Mouse (Mus musculus) hindbrain, postnatal 0 days (tissue): ENCODE measurements at regions not wholly inside any gene's neighbourhood (a gene's known extent, or its start where the extent isn't known, plus 50 kb on each side); places are given as distances from the start of the nearest gene placed in this dataset.

Source experiments
- ATAC-seq: fragments of 200-750 bp; cut with Nextera tagmentation; 2 replicates; pipeline ENCODE4 v1.8.0; 2017; ENCODE audit warnings: mild to moderate bottlenecking, moderate TSS enrichment, moderate library complexity
- DNase-seq: peaks from one replicate; pipeline ENCODE4 v3.0.0-alpha.2; 2015; ENCODE audit warnings: low spot score
- H3K27ac ChIP-seq: fragments of 300-500 bp; sonication (generic); 2 replicates; pipeline ENCODE4 v1.5.1; 2014; ENCODE audit warnings: mild to moderate bottlenecking
- H3K27me3 ChIP-seq: fragments of 300-500 bp; sonication (generic); 2 replicates; pipeline ENCODE4 v1.6.1; 2014; ENCODE audit warnings: low read length, mixed read lengths; ENCODE audit not compliant: insufficient read depth
- H3K36me3 ChIP-seq: fragments of 300-500 bp; sonication (generic); 2 replicates; pipeline ENCODE4 v1.6.1; 2014; ENCODE audit warnings: low read length, mixed read lengths; ENCODE audit not compliant: insufficient read depth
- H3K4me1 ChIP-seq: fragments of 300-500 bp; sonication (generic); 2 replicates; pipeline ENCODE4 v1.6.1; 2014; ENCODE audit warnings: antibody characterized with exemption, low read length, mixed read lengths; ENCODE audit not compliant: insufficient read depth
- H3K4me2 ChIP-seq: fragments of 300-500 bp; sonication (generic); 2 replicates; pipeline ENCODE4 v1.6.1; 2014; ENCODE audit warnings: low read depth, mild to moderate bottlenecking, low read length, moderate library complexity, mixed read lengths
- H3K4me3 ChIP-seq: fragments of 300-500 bp; sonication (generic); 2 replicates; pipeline ENCODE4 v1.5.1; 2014; ENCODE audit warnings: low read length
- H3K9ac ChIP-seq: fragments of 300-500 bp; sonication (generic); replicated peaks from 2 replicates; pipeline ENCODE4 v1.6.1; 2014; ENCODE audit warnings: mild to moderate bottlenecking, low read length, moderate library complexity, mixed read lengths
- H3K9me3 ChIP-seq: fragments of 300-500 bp; sonication (generic); 2 replicates; pipeline ENCODE4 v1.6.1; 2016; ENCODE audit warnings: low read length, mixed read lengths
- CTCF ChIP-seq: IDR thresholded peaks from 2 replicates; pipeline ENCODE4 v1.5.1; 2016; ENCODE audit warnings: antibody characterized with exemption, control low read depth, low read depth
- WGBS: fragments of 180-500 bp; shearing (Covaris S2); extraction: QIAGEN DNeasy Blood & Tissue Kit; methylation state at CpG from one replicate; pipeline ENCODE4 v1.1.7; 2014; 5-methylcytosine and 5-hydroxymethylcytosine counted together

DNA sequence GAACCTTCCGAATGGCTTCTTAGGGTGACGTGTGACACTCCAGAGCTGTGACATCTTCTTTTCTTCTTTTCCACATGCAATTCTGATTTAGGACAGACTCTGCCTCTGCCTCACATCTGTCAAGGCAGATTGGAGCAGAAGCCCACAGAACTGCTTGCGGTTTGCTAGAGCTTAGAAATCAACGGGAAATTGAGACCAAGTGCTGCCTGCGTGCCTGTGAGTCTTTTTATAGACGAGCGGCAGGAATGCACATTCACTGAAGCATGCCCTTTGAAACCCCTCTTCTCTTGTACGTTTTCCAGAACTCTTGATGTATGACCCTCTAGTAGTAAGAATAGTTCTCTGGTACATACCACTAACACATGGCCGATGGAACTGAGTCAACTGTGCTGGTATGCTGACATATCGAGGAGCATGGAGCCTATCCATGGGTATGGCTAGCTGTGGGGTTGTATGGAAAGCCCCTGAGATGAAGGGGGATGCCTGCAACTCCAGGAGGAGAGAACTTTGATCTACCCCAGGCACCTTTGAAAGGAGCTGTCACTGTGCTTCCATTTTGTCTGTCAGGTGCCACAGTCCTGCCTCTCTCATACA lies 552.2 kb upstream of the Adamts16 start:
- no peak overlapping the region for H3K4me2 ChIP-seq
- no peaks in the 10 kb centered on the region for H3K36me3 ChIP-seq
- ATAC-seq (no peak), DNase-seq (no peak)
- no peak overlapping the region for H3K27ac ChIP-seq
- no peak overlapping the region for H3K4me3 ChIP-seq
- TF ChIP-seq CTCF: no peak
- no peak overlapping the region for H3K9ac ChIP-seq
- H3K4me1 ChIP-seq: no peaks in the 10 kb centered on the region
- 73% methylated on average over 10 of the region's 10 CpGs for WGBS
- no peaks in the 10 kb centered on the region for H3K27me3 ChIP-seq
- no peaks in the 10 kb centered on the region for H3K9me3 ChIP-seq

DNA sequence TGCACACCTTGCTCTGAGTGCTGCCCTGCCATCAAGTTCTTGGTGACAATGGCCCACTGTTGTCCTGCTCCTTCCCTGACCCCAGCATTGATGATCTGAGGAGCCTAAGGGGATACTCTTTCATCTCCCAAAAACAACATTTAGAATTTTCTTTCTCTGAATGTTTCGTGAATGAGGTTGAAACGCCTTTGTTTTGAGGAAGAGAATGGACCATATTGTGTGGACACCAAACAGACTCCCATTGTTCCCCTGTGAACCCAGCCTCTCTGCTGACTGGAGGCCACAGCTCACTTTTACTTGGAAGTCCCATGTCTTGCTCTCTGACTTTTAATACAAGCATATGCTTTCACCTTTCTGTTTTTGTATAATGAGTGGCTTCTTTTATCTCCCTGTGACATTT lies 537.0 kb upstream of the Adamts16 start:
- no peaks in the 10 kb centered on the region for H3K36me3 ChIP-seq
- WGBS: 57% methylated on average over 2 of the region's 2 CpGs
- TF ChIP-seq CTCF: no peak
- H3K27ac ChIP-seq: no peak overlapping the region
- no peak overlapping the region for H3K4me2 ChIP-seq
- H3K9me3 ChIP-seq: no peaks in the 10 kb centered on the region
- ATAC-seq (no peak), DNase-seq (no peak)
- H3K27me3 ChIP-seq: no peaks in the 10 kb centered on the region
- no peak overlapping the region for H3K9ac ChIP-seq
- H3K4me3 ChIP-seq: no peak overlapping the region
- no peaks in the 10 kb centered on the region for H3K4me1 ChIP-seq

DNA sequence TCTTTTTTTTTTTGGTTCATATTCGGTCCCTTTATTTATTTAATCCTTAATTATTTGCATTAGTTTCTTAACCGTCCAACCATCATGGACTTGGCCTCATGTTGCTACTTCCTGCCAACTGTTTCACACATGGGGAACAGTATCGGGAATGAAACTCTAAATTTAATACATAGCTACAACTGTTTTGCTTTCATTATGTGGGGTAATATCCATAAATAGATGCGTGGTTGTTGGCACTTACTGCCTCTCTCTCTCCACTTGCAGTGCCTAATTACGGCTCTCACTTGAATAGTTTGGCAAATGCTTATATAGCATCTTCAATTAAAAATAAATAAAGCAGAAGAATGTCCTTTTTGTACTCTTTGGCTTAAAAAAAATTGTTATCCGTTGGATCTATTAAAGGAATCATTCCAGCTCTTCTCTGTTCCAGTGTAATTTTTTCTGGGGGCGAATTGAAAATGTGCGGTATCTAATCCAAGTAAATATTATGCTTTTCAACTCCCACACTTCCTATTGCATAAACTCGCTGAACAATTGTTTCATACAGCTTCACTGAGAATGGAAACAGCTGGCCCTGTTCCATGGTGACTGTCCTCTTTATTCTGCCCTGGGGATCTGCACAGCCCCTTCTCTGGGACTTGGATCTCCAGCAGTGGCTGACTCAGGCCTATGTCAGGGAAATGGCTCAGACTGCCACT lies 534.4 kb upstream of the Adamts16 start:
- Histone ChIP-seq H3K27ac (no peak overlapping the region), H3K9me3 (no peaks in the 10 kb centered on the region), H3K4me1 (no peaks in the 10 kb centered on the region), H3K9ac (no peak overlapping the region), H3K27me3 (no peaks in the 10 kb centered on the region), H3K36me3 (no peaks in the 10 kb centered on the region), H3K4me2 (0 out of 2 replicates have a peak overlapping the region, but pooled peaks have one; percentile 2), H3K4me3 (no peak overlapping the region)
- no peak for TF ChIP-seq CTCF
- 34% methylated on average over 9 of the region's 9 CpGs for WGBS
- peak; percentile 55; the same call in 1 of the 2 replicates for ATAC-seq
- DNase-seq: peak; percentile 63

DNA sequence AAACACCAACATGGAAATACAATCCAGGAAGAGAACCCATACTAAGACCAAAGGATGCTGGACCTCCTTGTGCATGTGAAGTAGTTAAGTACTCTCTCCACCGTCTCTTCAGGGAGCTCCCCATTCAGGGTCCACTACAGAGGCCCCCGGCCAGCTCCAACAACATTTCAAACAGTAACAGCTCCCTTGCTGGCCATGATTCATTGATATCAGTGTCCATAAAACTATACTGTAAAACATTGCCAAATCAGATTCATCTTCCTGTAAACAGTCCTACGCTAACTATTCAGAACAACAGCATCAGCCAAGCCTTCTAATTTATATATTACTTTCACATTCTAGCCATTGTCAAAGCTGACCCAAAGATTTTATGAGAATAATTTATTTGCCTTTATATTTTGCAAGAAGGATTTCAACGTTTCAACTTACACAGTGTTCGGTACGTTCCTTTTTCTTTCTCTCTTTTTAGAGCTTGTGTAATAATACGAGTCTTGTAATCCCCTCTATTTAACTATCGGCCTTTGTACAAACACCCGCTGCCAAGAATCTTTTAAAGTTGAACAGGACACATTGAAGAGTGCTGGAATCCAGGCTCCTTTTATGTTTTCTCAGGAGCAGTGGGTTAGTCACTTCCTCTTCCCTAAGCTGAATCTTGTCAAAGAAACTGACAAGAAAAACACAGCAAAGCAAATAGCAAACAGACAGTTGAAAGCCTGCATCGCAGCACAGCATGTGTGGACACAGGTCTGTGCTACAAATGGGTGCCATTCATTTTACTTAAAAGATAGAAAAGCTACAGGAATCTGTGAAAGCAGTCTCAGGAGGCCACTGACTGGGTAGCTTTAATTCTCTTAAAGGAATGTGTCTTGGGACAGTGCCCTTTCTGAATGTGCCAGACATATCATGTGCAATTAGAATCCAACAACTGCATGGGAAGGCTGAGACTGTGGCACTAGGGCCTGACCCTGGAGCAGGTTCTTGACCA lies 531.4 kb upstream of the Adamts16 start:
- no peak overlapping the region for H3K4me3 ChIP-seq
- WGBS: 53% methylated on average over 10 of the region's 10 CpGs
- H3K27ac ChIP-seq: no peak overlapping the region
- no peak overlapping the region for H3K4me2 ChIP-seq
- no peak for ATAC-seq
- DNase-seq: no peak
- H3K9ac ChIP-seq: no peak overlapping the region
- no peaks in the 10 kb centered on the region for H3K9me3 ChIP-seq
- no peaks in the 10 kb centered on the region for H3K36me3 ChIP-seq
- H3K4me1 ChIP-seq: no peaks in the 10 kb centered on the region
- H3K27me3 ChIP-seq: no peaks in the 10 kb centered on the region
- no peak for TF ChIP-seq CTCF

DNA sequence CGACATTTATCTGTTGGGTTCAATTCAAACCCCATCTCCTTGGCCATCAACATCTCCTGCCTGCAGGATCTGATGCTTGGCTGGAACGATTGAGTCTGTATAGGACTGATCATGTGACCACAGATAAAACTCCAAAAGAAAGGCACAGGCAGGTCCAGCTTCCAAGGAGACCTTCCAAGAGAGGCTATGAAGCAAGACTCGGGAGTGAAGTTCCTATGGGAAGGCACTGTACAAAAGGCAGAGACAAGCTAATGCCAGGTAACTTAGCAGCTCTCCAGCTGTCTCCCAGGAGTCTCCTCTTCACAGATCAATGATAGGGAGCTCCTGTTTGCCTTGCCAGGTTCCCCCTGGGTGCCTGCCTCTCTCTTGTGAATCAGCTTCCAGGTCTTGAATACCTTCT lies 528.2 kb upstream of the Adamts16 start:
- H3K4me2 ChIP-seq: no peak overlapping the region
- TF ChIP-seq CTCF: no peak
- 85% methylated on average over 3 of the region's 3 CpGs for whole genome bisulfite sequencing
- ATAC-seq (no peak), DNase-seq (no peak)
- no peak overlapping the region for H3K9ac ChIP-seq
- H3K4me3 ChIP-seq: no peak overlapping the region
- H3K4me1 ChIP-seq: no peaks in the 10 kb centered on the region
- no peaks in the 10 kb centered on the region for H3K9me3 ChIP-seq
- no peaks in the 10 kb centered on the region for H3K27me3 ChIP-seq
- H3K27ac ChIP-seq: no peak overlapping the region
- no peaks in the 10 kb centered on the region for H3K36me3 ChIP-seq

DNA sequence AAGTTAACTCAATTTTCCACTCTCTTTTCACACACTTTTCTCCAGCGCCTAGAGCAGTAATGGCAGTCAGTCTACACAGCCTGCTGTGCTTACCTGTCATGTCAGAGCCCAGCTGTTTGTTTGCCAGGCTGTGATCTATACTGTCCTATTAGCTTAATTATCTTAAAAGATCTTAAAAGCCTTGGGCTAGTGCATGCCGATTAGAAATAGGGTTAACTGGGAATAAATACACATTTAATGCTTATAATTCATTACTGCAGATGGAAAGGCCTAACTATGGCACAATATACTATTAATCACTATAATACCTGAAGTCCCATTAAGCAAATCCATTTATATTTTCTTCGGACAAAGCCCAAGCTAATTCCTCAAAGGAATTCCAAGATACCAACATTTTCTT lies 523.6 kb upstream of the Adamts16 start:
- H3K9ac ChIP-seq: no peak overlapping the region
- no peaks in the 10 kb centered on the region for H3K36me3 ChIP-seq
- TF ChIP-seq CTCF: no peak
- H3K27ac ChIP-seq: no peak overlapping the region
- WGBS: 72% methylated on average over 3 of the region's 3 CpGs
- no peaks in the 10 kb centered on the region for H3K27me3 ChIP-seq
- DNase-seq (no peak), ATAC-seq (no peak)
- H3K4me3 ChIP-seq: no peak overlapping the region
- no peaks in the 10 kb centered on the region for H3K9me3 ChIP-seq
- no peaks in the 10 kb centered on the region for H3K4me1 ChIP-seq
- H3K4me2 ChIP-seq: no peak overlapping the region
